Mouse (Mus musculus) ovary, postnatal 36 days (tissue): ENCODE results near the gene Wdr46.

Experiments
- DNase-seq: peaks from one replicate; pipeline ENCODE4 v3.0.0; 2022; ENCODE audit warnings: low spot score, mixed read lengths

The Wdr46 gene

DNA sequence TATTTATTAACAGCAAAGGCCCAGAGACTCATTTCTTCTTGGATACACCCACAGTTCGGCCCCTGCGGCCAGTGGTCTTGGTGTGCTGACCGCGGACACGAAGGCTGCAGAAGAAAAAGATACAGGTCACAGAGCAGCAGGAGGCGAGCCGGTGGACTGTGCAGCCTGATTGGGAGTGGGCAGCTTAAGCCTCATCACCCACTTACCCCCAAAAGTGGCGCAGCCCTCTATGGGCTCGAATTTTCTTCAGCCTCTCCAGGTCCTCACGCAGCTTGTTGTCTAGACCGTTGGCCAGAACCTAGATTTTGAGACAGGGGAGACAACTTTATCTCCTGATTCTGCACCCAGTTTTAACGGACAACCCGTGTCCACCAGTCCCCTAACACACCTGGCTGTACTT is 11.6 kb downstream of the Wdr46 start:
- peak; percentile 7 for DNase-seq

DNA sequence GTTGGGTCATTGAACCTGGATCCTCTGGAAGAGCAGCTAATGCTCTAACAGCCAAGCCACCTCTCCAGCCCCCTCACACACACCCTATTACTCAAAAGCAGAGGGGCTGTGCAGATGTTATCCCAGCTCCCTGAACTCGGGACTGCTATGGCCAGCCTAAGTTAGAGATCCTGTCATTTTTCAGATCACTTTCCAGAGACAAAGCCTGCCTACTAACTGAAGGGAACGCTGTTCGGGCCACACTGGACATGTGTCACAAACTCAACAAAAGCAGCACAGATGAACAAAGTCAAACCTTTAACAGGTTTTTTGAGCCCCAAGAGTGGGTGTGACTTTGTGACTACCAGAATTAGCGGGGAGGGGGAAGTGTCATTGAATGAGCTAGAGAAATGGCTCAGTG is 12.4 kb downstream of the Wdr46 start:
- DNase-seq = no peak

DNA sequence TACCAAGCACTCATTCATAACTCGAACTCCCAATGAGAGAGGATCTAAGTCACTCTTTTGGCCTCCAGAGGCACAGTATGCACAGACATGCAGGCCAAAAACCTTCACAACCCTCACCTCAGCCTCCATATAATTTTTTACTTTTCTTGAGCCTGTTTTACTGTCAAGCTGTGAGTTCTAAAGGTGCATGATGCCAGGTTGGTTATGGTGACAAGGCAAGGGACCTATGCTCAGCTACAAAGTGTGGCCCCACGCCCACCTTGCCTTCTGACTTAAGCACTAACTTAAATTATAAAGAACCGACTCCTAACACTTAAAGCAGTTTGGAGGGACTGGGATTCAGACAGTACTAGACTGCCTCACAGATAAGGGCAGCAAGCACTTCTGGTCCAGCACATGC is 12.8 kb downstream of the Wdr46 start:
- no peak for DNase-seq

DNA sequence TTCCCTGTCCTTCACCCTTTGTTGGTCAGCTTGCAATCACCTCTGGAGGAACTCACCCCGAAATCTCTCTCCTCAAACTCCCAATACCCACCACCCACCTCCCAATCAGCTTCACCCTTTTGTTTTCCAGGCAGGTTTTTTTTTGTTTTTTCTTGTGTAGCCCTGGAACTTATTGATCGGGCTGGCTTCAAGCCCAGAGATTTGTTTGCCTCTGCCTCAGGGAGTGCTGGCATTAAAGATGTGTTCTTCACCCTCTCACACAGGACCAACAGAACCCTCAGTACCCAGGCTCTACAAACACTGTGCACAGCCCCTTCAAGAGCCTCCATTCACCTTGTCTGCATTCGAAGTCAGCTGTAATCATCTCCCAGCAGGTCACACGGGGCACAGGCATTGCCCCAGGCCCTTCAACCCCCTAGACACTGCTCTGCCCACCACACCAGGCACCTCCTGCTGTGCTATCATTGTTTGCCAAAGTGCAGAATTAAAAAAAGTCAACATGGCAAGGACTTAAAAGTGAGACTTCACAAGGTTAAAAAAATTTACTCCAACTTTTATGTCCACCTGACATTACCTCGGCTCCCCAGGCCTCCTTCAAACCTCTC is 13.6 kb downstream of the Wdr46 start:
- no peak for DNase-seq

DNA sequence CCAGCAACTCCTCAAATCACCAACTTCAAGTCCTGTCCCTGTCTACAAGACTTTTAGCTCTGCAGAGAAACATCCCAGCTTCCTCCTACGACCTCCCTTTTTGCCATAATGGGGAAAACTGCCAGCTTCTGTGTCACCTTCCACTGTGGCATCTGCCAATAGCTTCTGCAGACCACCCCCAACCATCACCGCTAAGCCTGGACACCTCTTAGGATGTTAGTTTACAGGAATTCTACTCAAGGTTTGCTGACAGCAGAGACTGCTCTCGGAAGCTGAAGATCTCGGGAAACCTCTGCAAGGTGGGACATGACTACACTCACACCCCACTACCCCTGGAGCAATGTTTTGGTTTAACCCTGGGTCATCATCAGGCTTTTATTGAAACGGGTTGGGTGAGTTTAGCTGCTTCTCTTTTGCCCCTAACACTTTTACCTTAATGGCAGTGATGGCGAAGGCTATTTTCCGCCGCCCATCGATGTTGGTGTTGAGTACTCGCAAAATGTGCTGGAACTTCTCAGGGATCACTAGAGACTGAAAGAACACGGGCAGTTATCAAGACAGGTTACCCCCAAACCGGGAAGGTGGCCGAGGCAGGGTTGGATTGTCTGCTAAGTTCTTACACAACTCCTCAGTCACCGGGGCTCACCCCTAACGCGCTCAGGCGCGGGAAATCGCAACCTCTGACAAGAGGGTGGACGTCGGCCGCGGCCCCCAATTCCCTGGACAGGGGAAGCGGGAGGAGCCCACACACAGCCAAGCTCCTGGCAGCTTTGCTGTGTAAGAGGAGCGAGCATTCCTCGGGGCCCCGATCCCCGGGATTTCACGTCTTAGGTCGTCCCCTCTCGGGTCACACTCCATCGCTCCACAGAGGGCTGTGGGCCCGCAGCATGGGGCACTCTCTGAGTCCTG is 14.4 kb downstream of the Wdr46 start:
- peak; percentile 2 for DNase-seq

DNA sequence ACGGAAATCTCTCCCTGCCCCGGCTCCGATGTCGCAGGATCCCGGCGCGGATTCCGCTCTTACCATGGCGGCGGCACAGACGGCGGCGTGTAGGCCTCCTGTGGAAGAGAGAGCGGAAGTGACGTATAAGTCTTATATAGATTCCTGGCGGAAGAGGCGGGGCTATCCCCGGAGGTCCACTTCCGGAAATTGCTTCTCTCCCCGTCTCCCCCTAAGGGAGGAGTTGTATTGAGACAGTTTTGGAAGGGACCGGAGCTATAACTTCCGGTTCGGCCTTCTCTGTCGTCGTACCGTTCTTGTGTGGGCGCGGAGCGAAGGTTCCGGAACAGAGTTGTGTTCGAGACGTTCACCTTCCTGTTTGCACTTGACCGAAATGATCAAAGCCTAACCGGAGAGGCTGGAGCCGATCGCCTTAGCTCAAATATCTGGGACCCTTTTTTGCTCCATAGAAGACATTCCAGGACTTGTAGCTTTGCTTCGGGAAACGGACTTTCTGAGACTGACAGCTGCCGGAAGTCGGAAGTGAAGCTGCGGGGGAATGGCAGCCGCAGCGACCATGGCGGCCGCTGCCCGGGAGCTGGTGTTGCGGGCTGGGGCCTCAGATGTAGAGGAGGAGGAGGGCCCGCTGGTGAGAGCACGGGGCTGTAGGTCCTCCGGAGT is 15.2 kb downstream of the Wdr46 start, which contains the start of the genes Vps52 and Rps18:
TSS of gene Vps52 (plus strand) at position 258 of the 660 bp plus-strand sequence.
TSS of gene Rps18 (minus strand) at position 447 of the 660 bp plus-strand sequence.
- DNase-seq = peak; percentile 90

DNA sequence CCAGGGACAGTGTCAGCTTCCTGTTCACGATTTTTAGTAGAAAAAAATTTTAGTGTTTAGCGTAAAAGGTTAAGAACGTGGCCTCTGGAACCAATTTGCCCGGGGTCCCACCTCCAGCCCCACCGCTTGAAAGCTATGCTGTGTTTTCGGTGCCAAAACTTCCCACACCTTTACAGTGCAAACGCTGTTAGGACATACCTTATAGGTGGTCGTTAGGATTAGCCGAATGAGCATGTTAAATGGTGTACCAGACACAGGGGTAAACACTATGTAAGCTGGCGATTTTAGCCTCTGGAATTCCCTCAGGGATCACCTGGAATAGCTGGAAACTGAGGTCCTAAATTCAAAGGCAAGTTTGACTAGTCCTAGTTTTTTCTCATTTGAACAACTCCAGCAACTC is 15.9 kb downstream of the Wdr46 start:
- DNase-seq = no peak

DNA sequence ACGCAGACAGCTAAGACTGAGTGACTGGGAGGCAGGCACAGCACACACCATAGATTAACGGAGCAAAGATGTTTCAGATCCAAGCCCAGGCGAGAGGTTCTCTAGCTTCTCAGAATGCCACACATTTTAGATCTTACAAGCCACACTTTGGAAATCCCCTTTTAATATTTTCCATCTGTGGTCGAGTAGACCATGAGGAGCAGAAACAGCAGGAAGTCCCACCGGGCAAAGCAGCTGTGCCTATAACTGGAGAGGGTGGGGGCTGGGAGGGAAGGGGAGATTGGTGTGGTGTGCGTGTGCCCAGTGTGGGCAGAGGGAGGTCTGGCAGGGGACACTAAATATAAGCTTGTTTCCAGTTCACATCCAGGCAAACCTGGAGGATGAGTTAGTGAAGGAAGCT is 17.0 kb downstream of the Wdr46 start:
- DNase-seq = no peak

DNA sequence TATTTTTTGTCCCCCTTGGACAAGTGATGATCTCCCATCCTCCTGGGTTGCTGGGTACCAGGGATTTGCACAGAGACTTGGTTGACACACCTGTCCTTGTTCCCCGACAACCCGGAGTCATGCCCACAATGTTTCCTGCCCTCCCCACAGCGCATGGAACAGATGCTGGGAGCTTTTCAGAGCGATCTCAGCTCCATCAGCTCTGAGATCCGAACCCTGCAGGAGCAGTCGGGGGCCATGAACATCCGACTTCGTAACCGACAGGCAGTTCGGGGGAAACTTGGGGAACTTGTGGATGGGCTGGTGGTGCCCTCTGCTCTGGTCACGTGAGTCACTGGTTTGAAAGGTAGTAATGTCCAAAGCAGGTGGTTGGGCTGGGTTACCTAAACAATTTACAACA is 18.0 kb downstream of the Wdr46 start:
- no peak for DNase-seq

DNA sequence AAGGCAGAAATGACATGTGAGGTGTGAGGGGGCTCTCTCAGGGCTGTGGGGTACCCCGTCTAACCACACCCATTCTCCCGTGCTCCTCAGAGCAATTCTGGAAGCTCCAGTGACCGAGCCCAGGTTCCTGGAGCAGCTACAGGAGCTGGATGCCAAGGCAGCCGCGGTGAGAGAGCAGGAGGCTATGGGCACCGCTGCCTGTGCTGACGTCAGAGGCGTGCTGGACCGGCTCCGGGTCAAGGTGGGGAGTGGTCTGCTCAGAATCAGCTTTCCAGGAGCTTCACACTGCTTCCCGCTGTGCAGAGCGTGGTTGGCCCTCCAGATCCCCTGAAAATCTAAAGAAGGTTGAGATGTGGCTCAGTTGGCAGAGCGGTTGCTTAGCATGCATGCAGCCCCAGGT is 18.7 kb downstream of the Wdr46 start:
- peak; percentile 14 for DNase-seq

DNA sequence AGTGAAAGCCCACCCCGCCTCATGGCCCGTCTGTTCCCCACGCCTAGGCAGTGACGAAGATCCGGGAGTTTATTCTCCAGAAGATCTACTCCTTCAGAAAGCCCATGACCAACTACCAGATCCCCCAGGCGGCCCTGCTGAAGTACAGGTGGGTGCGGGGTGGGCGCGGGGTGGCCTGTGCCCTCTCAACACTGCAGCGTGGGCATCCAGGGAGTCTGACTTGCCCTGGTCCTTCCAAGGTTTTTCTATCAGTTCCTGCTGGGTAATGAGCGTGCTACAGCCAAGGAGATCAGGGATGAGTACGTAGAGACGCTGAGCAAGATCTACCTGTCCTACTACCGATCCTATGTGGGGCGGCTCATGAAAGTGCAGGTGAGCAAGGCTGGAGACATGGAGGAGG is 19.5 kb downstream of the Wdr46 start:
- DNase-seq = no peak

DNA sequence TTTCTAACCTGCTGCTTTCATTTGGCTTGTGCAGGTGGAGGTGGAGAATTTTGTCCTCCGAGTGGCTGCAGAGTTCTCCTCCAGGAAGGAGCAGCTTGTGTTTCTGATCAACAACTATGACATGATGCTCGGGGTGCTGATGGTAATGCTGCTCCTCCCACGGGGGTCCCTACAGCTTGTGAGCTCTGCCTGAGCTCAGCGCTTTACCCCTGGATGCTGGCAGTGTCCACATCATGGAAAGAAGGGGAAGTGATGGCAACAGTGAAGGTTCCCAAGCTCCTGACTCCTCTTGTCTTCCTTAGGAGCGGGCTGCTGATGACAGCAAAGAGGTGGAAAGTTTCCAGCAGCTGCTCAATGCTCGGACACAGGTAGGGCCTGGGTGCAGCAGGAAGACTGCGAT is 22.4 kb downstream of the Wdr46 start:
- no peak for DNase-seq

DNA sequence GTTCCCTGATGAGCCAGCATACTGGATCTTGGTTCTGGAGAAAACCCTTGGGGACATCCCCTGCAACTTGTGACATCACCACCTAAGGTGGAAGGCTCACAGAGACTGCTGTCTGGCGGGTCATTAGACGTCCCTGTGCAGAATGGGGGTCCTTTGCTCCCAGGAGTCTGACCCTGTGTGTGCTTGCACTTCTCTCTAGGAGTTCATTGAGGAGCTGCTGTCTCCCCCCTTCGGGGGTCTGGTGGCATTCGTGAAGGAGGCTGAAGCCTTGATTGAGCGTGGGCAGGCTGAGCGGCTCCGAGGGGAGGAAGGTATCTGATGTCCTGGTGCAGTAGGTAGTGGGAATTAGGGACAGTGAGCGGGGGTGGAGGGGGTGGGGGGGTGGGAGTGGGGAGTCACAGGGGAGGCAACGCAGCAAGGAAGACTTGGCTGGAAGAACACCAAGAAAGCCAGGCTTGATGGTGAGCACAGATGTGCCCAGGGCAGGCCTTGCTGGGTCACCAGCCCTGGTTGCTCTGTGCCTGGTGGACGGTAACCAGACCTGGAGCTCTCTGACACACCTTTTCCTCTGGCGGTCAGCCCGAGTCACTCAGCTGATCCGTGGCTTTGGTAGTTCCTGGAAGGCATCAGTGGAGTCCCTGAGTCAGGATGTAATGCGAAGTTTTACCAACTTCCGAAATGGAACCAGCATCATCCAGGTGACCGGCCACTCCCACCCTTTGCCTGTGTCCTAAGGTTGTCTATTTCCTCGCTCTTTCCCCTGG is 24.8 kb downstream of the Wdr46 start:
- DNase-seq = no peak

DNA sequence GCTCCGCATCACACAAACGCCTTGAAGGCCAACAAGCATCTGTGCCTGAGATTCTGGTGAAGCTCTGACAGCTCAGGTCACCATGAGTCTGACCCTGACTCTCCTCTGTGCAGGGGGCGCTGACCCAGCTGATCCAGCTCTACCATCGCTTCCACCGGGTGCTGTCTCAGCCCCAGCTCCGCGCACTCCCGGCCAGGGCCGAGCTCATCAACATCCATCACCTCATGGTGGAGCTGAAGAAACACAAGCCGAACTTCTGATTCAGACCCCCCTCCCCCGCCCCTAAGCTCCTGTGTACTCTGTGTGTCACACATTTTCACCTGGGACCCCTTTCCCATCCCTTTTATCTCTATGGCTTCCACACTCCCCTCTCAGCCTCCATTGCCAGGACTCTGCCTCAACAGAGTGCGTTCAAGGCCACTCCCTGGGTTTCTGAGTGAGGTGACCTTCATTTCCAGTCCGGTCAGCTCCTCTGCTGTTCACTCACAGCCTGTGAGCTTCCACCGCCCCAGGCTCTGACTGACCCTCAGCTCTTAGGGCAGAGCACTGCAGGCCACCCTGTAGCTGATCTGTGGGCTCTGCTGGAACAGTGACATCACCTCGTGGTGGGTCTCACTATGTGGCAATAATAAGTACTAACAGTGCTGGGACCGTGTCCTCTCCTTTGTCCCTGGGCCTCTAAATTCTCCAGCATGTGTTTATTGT is 25.5 kb downstream of the Wdr46 start:
- no peak for DNase-seq

DNA sequence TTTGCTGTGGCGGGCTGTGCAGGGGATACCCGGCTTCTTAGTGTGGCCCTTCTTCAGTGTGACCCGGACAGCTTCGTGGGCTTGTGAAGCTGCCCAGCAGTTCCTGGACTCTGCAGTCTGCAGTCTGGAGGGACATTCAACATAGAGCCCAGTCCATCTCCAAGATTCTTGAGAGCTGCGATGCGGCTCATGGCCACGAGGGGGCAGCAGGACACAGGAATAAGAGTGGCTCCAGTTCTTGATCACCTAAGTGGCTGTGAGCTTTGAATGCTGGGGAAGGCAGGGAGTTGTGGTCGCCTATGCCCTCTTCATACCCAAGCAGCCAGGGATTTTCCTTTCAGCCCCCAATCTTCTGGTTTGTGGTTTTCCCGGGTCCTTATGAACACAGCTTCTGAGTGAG is 28.0 kb downstream of the Wdr46 start:
- peak; percentile 65 for DNase-seq

DNA sequence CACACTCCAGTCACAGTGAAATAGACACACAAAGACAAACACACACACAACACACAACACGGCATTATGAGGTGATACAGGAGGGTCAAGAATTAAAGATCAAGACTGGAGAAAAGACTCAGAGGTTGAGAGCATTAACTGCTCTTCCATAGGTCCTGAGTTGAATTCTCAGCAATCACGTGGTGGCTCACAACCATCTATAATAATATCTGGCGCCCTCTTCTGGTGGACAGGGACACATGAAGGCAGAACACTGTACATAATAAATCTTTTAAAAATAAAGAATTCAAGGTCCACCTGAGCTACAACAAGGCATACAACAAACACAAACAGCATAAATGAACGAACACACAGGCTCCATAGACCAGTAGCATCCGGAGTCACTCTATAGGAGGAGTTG is 28.5 kb downstream of the Wdr46 start:
- DNase-seq = no peak

DNA sequence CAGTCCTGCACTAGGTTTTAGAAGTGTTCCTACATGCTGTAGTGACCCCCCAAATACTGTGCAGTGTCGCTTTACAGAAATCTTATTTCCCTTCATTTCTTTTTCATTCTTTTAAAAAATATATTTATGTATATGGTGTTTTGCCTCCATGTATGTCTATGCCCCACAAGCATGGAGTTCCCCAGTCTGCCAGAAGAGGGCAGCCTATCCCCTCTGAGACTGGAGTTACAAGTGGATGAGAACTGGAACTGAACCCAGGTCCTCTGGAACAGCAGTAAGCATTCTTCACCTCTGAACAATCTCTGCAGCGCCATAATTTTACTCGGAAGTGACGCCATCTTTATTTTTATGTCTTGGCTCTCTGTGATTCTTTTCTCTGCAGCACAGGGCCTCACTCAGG is 28.9 kb downstream of the Wdr46 start:
- no peak for DNase-seq

DNA sequence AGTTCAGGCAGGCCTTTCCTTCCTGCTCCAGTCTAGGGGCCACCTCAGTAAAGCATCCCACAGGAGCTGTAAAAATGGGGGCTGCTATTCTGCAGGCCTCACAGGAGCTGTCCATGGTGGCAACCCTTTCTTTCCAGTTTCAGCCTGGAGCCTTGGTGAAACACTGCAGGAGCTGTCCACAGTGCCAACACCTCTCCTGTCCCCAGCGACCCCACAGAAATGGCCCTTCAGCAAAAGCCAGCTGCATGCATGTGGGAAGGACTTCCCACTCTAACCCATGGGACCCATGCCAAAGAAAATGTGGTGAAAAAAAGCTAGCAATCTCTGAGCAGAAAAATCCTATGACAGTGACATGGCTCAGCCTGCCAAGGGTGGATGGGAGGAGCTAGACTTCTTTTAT is 32.2 kb downstream of the Wdr46 start:
- no peak for DNase-seq

DNA sequence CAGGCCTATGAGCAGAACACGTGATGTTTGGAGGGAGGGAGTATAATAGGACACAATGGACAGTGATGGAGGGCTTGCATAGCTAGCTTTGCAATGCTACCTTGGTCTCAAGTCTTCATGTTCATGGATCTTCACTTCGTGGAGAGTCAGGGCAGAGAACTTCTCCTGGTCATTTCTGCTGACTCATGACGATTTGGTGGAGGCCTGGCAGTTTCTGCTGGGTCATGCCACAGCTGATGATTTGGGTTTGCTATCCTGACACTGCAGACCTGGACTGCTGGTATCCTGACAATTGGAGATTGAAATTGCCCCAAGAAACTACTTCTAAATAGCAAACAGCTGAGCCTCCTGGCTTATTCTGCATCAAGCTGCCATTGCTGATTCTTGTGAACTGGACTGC is 33.1 kb downstream of the Wdr46 start:
- no peak for DNase-seq

DNA sequence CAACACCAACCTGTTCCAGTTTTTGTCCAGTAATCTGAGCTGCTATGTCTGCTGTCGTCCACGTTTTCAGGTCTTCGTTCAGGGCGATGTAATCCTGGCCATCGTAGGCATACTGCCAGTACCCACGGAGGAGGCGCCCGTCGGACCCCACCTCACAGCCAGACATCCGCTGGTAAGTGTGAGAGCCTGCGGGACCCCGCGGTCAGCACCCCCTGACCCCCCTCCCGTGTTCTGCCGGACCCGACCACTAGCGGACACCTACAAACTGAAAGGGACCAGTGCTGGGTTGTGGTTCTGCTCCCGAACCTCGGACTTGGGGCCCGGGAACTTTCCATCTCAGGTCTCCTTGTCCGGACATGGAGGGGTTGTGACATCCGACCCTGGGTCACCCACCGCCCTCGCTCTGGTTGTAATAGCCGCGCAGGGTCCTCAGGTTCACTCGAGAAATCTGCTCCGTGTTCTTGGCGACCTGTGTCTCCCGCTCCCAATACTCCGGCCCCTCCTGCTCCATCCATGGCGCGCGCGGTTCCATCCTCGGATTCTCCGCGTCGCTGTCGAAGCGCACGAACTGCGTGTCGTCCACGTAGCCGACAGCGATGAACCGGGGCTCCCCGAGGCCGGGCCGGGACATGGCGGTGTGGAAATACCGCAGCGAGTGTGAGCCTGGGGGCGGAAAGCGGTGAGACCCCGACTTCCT is 37.5 kb downstream of the Wdr46 start:
- DNase-seq = no peak

DNA sequence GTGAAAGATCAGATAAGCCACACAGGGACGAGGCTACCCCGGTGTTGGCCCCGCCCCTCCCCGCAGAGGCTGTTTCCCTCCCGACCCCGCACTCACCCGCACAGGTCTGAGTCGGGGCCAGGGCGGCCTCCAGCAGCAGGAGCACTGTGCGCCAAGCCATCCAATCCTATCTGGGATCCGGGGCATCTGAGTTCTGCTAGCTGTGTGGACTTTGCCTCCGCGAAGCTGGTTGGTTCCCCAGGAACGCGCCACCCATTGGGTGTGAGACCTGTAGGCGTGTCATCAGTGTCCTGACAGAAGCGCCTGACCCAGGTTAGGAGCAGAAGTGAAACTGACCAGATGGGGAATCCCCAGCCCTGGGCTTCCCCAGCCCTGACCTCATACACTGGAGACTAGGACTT is 38.2 kb downstream of the Wdr46 start:
- DNase-seq = peak; percentile 49
